Mouse (Mus musculus) activated CD4-positive, CD25-positive, alpha-beta regulatory T cell, adult 4 months (primary cell): ENCODE measurements around the gene Ifitm10. TPM values are rescaled to one million over a fixed set of nuclear protein-coding genes. Genes with fewer than 3 reads are reported as not detected.

Source experiments
- ATAC-seq: one replicate; pipeline ENCODE4 v1.8.0; 2017
- polyA plus RNA-seq, 2 experiments: library from polyadenylated mRNA; unstranded; fragments of 100-300 nt; shearing (Covaris generic); gene quantifications; one replicate each; pipeline ENCODE4 v1.2.1; 2017

The Ifitm10 gene
- polyA plus RNA-seq, 2 experiments from 2014 or later: 1.9 to 2.5 TPM

GRCm38 (mm10) chr7:142389961-142390650 lies 16.6 kb upstream of the Ifitm10 start:
- ATAC-seq: no peak

DNA sequence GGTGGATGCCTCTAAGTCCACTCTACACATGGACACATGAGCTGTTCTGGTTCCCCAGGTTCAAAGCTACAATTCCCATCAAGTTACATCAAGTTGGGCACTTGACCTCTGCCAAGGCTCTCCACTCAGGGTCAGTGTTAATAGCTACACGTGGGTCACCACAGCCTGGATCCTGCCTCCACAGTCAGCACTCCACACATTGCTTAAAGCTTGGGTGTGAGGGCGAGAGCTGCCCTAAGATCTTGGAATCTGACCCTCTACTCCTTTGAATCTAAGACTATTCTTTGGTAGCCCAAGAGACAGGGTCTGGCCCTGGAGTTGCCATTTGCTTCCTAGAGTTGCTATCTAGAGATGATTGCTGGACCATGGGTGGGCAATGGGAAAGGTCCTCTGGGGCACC lies 15.2 kb upstream of the Ifitm10 start:
- ATAC-seq: no peak

GRCm38 (mm10) chr7:142388198-142388597 lies 14.6 kb upstream of the Ifitm10 start:
- ATAC-seq: peak; percentile 2

DNA sequence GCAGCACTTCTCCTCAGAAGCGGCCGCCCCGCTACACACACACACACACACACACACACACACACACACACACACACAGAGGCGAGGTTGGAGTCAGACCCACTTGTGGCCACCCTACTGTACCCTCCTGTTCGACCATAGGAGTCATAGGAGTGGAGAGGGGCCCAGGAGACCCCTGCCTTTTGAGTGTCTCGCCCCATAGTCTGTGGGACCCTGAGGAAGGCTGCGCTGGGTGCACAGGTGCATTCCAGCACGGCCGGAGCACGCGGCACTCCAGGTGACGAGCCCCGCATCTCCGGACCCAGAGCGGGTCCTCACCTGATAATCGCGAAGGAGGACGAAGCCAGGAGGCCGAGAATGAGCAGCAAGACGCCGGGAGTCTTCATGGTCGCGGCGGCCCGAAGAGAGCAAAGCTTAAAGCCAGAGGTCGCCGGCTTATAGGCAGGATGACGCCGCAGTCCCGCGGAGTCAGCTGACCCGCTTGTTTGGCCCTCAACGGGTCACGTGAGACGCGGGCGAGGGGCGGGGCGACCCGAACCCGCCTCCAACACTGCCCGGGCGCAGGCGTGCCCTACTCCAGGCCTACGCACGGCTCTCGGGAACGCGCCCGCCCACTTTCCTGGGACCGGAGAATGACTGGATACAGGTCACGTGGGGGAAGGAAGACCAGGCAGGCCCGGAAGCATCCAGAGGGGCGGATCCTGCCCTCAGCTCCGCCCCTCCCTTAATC lies 14.0 kb upstream of the Ifitm10 start, which contains the start of gene Ctsd:
Gene Ctsd (minus strand): TSS at position 620 of the 730 bp plus-strand sequence.
- peak; percentile 84 for ATAC-seq

DNA sequence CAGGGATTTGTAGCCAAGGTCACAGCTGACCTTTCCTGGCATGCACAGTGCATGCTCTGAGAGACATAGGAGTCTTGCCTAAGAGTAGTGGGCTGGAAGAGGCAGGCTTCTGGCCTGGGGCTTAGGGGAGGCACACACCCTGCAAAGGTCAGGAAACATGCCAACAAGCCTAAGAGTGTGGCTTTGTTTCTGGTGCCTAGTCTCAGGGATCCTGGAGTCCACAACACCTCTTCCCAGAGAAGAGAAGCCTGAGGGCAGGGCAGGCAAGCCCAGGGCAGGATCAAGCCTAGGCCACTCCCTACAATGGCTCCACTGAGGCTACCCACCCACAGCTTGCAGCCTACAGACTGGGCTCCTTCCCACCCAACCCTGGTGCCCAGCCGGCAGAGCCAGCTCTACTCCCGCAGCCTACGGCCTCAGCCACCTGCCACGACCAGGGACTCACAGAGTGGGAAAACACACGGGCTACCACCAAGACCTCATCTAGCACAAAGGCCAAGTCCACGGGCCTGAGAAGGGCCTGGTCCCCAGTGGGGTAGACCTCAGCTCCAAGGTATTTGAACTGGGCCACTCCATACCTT lies 13.2 kb upstream of the Ifitm10 start:
- ATAC-seq: no peak

DNA sequence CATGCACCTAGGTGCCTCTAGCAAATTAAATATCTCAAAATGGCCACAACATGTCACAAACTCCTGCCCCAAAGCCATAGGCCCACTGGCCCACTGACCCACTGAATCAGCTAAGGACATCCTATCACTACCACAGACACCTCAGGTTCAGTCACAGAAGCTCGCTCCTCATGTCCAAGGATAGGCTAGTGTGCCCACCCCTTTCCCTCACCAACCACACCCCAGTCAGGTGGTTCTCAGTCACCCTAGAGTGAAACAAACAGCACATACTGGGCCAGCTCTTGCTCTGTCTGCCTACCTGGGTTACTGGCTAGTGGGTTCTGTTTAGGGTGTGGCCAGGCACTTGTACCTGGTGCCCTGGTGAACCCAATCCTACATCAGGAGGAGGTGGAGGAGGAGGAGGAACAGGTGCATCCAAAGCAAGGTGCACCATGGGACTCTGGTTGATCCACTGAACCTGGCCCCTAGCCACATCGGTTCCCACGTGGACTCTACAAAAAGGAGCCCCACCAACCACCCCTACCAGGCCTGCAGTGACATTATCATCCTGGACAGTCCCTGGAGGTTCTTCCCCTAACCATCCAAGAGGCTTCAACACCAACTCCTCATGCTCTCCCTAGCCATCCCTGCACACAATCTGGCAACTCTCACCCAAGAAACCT lies 12.3 kb upstream of the Ifitm10 start:
- no peak for ATAC-seq

DNA sequence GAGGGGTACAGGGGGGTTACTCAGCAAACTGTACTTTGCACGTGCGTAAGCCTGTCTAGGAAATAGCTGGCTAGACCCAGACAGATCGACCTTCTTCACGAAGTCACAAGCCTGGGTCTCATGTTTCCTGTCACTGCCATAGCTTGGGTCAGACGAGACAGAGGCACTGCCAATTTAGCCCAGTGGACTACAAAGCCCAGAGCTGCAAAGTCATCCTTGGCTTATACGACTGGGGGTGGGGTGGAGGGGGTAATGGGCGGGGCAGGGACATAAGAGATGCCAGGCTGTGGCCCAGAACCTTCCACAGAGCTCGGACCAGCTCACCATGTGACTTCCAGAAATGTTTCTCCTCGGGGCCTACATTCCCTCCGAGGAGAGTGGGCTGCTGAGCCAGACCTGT lies 10.8 kb upstream of the Ifitm10 start:
- ATAC-seq: no peak

DNA sequence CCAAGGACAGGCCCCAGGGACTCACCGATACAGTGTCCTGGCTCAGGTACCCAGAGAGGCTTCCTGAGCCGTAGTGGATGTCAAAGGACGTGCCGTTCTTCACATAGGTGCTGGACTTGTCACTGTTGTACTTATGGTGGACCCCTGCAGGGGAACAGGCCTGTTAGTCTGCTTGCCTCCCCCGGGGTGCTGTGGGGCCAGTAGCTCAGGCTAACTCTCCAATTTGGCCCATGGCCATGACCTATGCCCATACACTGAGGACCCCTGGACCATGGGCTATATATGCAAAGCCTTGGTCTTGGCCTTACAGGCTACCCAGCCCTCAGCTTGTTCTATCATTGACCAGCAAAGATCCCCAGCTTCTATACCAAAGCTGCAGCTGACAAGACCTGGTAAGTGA lies 9.0 kb upstream of the Ifitm10 start, which contains the start of gene Gm49369:
Gene Gm49369 (minus strand): TSS at position 101 of the 400 bp plus-strand sequence.
- no peak for ATAC-seq

DNA sequence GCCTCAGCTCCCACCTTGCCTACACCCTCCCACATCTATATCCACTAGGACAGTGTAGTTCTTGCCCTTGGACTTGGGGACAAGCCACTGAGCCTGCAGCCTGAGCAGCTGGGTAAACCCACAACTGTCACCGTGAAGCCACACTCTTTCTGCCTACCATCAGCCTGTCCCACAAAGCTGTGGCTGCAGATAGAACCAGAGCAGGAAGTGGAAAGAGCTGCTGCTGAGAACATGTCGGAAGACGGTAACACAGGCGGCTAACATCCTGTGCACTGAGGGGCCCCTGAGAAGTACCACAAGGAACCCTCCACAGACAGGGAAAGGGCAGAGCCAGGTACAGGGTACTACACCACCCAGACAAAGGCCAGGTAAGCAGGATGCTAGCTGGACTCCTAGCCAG lies 7.6 kb upstream of the Ifitm10 start:
- peak; percentile 92 for ATAC-seq

GRCm38 (mm10) chr7:142379186-142379585 lies 5.6 kb upstream of the Ifitm10 start:
- ATAC-seq: peak; percentile 11

- ATAC-seq: no peak
These were observed 3.8 kb upstream of the Ifitm10 start for GRCm38 (mm10) chr7:142377233-142377925.

GRCm38 (mm10) chr7:142376096-142376495 lies 2.5 kb upstream of the Ifitm10 start:
- ATAC-seq: no peak

DNA sequence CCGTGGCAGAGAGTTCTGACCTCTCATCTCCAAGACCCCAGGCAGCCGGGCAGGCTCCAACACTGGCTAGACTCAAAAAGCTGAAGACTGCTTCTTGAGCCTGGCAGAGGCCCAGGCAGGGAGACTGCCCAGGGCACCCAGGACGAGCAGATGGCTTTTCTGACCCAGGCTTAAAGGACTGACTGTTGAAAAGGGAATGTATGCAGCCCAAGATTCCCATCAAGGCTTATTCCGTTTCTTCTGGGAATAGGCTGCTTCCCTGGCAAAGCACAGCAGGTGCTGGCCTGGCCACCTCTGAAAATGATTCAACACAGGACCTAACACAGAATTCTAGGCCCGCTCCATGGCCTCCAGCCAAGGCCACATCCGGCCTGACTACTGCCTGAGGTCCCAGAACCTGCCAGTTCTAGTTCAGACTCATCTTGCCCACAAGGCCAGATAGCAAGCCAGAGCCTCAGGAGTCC lies 1.7 kb upstream of the Ifitm10 start:
- ATAC-seq: no peak

DNA sequence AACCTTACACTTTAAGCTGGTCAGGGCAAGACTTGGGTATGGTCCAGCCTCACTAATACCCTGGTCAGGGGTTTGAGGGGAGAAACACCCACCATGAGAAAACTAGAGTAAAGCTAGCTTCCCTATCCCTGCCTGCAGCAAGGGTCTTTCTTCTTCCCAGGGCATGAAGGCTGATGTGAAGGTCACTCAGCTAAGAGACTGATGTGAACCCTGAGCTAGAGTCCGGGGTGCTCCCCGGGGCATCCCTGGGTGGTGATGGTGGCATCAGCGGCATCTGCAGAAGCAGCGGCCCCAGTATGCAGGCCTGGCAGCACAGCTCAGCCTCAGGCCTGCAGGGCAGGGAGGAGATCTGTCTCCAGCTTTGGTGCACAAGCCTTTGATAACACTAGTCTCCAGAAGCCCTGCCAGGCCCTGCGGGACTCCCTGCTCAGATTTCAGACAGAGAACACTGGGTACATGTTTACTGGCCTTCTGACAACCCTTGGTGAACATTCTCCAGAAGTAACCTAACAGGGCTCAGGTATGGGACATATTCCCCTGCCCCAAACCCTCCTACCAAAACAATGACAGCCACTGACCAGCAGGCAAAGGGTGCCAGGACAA lies 961 bp upstream of the Ifitm10 start:
- no peak for ATAC-seq

DNA sequence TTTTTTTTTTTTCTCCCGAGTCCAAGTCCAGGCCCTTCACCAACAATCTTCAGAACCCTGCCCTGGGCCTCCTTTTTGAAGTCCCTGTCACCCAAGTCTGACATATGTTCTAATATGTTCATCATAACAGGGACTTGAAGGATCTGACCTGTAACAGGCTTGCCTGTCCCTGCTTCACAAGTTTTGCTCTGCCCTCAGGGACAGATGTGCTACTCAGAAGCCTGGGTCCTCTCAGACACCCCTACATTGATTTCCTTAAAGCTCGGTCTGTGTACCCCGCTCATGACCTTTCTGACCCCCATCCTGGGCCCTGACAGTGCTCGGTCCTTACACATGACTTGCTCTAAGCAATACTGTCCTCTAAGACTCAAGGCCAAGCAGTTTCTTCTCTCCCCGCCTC lies 514 bp downstream of the Ifitm10 start:
- no peak for ATAC-seq

- peak; percentile 59 for ATAC-seq
These were observed 1.5 kb downstream of the Ifitm10 start for GRCm38 (mm10) chr7:142371768-142372661.

DNA sequence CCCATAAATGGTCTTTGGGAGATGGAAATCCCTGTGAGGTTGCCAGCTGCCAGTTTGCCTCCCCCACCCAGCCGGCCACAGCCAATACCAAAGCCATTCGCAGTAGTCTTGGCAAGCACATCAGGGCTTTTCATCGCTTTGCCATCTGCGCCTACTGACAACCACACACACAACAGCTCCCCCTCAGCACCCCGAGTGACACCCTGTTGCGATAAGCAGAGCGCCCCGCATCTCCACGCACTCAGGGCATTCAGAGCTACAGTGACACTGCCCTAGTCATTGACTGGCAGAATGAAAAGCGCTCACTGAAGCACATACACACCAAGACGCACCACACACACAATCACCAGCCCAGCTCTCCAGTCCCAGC lies 2.2 kb downstream of the Ifitm10 start:
- no peak for ATAC-seq

- no peak for ATAC-seq
These were observed 2.6 kb downstream of the Ifitm10 start for GRCm38 (mm10) chr7:142370937-142371336.

DNA sequence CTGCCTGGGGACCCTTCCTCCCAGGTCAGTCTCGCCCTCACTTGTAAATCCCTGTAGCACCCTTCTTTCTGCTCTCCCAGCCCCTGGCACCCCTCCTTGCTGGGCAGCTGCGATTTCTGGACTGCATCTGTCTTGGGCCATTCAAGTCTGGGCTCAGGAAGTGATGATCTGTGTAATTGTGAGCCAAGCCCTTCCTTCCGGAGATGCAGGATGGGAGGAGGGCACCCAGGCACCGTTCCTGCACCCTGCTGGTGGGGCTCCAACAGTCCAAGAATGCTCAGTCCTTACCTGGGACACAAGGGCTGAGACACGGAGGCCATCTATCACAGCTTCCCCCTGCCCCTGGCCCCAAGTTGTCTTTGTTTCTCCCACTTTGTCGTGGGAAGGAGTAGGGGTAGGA lies 3.7 kb downstream of the Ifitm10 start:
- no peak for ATAC-seq

DNA sequence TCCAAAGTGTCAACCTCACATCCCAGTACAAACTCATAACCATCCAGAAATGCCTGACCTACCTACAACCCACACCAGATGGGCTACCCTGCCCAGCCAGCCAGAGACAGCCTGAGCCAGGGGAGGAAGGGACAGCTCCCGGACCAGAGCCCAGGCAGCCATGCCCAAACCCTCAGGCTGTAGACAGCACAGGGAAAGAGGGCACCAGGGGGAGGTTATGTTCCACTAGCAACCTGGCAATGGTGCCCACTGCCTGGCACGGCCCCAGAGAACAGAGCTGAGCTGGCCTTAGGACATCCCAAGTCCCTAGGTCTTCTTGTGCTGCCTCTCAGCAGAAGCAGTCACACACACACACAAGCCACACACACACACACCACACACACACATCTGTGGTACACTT lies 4.7 kb downstream of the Ifitm10 start:
- no peak for ATAC-seq

DNA sequence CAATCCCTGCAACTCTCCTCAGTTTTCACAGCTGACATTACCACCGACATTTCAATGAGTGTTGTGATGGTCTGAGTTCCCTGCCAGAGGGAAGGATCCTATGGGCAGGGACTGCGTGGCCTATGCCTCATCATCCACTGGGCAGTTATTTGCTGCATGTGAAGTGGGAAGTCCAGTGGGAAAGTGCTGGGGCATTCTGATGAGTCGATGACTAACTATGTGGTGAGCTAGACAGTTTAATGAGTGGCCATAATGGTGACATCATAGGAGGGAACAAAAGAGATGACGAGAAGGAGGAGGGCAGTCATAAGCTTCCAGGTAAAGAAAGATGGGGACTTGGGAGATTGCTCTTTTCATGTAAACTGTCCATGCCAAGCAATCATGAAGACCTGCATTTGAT lies 10.4 kb downstream of the Ifitm10 start:
- ATAC-seq: no peak
